Mouse (Mus musculus): ENCODE measurements around the gene Ankrd9. TPM values are rescaled to one million over a fixed set of nuclear protein-coding genes. Genes with fewer than 3 reads are reported as not detected.

The Ankrd9 gene
- polyA plus RNA-seq, 1 experiment: 206 TPM

GRCm38 (mm10) chr12:110981736-110982135, 2.9 kb upstream of the Ankrd9 start:
- Histone ChIP-seq H3K4me3 (ENCODE audit: low read depth, low read length) (no peak overlapping the region), H3K27me3 (ENCODE audit: control insufficient read depth, insufficient read depth, low read length) (no peaks in the 10 kb centered on the region), H3K27ac (ENCODE audit: insufficient read depth, low read depth, low read length) (peak overlapping the region; percentile 91), H3K36me3 (ENCODE audit: control insufficient read depth, insufficient read depth, low read length) (peaks cover 7% of the 10 kb centered on the region), H3K4me1 (ENCODE audit: control insufficient read depth, insufficient read depth, insufficient read length, low read length) (peaks cover 43% of the 10 kb centered on the region)
- 53% methylated on average over 3 of the region's 3 CpGs for WGBS
- TF ChIP-seq POLR2A (IDR thresholded peaks at IDR 0.05; ENCODE audit: low read depth, low read length) (no peak), CTCF (IDR thresholded peaks at IDR 0.05; ENCODE audit: extremely low read depth, insufficient read length, insufficient replicate concordance, low read depth, low read length) (no peak)

DNA sequence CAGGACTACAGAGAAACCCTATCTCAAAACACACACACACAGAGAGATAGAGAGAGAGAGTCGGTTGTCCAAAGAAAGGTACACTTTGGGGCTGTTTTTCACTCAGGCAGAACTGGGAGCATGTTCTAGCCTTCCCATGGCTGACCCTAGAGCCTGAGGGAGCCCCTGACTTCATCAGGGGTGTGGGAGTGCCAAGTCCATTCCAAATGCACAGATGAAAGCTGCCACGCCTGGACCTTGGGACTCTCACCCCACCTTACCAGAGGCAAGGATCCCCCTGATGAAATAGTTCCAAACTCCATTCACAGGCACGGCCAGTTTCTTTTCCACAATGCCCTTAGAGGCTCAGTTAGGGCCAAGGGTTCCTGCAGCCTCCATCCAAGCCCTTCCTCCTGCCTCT, 968 bp upstream of the Ankrd9 start:
- WGBS: 34% methylated on average over 3 of the region's 3 CpGs
- TF ChIP-seq CTCF (IDR thresholded peaks at IDR 0.05; ENCODE audit: extremely low read depth, insufficient read length, insufficient replicate concordance, low read depth, low read length) (no peak), POLR2A (IDR thresholded peaks at IDR 0.05; ENCODE audit: low read depth, low read length) (no peak)
- Histone ChIP-seq H3K4me3 (ENCODE audit: low read depth, low read length) (no peak overlapping the region), H3K27ac (ENCODE audit: insufficient read depth, low read depth, low read length) (peak overlapping the region; percentile 91), H3K4me1 (ENCODE audit: control insufficient read depth, insufficient read depth, insufficient read length, low read length) (peaks cover 50% of the 10 kb centered on the region), H3K36me3 (ENCODE audit: control insufficient read depth, insufficient read depth, low read length) (peaks cover 25% of the 10 kb centered on the region), H3K27me3 (ENCODE audit: control insufficient read depth, insufficient read depth, low read length) (no peaks in the 10 kb centered on the region)

DNA sequence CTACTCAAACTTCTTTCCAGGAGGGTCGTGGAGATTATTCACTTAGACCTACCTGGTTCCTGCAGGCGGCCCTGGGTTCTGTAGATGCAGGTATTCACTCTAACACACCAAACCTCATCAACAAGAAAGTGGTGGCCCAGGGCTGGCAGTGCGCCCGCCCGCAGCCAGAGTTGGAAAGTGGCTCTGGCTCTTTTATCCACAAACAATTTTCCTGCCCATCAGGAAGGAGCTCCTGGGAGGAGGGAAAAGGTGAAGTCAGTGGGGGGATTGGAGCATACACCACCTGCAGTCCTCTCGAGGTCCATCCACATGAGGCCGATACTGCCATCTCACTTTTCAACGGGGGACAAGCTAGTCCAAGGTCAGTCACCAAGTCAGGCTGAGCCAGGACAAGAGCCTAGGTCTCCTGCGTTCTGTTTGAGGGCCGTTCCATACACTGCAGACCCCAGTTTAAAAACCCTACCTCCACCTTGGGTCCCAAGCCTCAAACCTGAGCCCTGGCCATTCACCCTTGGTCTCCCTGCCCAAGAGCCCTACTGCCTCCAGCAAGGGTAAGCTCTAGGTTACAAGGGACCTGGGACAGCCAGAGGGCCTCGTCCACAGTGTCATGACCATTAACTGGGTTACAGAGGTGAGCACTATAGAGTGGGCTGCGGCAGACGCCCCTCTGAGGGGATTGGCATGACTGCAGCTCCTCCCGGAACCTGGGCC, 789 bp downstream of the Ankrd9 start:
- 39% methylated on average over 14 of the region's 14 CpGs for WGBS
- peak overlapping the region; percentile 96 for H3K4me3 ChIP-seq (ENCODE audit: low read depth, low read length)
- peaks cover 38% of the 10 kb centered on the region for H3K4me1 ChIP-seq (ENCODE audit: control insufficient read depth, insufficient read depth, insufficient read length, low read length)
- H3K27me3 ChIP-seq (ENCODE audit: control insufficient read depth, insufficient read depth, low read length): no peaks in the 10 kb centered on the region
- peak overlapping the region; percentile 91 for H3K27ac ChIP-seq (ENCODE audit: insufficient read depth, low read depth, low read length)
- TF ChIP-seq POLR2A (IDR thresholded peaks at IDR 0.05; ENCODE audit: low read depth, low read length): no peak
- TF ChIP-seq CTCF (IDR thresholded peaks at IDR 0.05; ENCODE audit: extremely low read depth, insufficient read length, insufficient replicate concordance, low read depth, low read length): no peak
- H3K36me3 ChIP-seq (ENCODE audit: control insufficient read depth, insufficient read depth, low read length): peaks cover 30% of the 10 kb centered on the region

DNA sequence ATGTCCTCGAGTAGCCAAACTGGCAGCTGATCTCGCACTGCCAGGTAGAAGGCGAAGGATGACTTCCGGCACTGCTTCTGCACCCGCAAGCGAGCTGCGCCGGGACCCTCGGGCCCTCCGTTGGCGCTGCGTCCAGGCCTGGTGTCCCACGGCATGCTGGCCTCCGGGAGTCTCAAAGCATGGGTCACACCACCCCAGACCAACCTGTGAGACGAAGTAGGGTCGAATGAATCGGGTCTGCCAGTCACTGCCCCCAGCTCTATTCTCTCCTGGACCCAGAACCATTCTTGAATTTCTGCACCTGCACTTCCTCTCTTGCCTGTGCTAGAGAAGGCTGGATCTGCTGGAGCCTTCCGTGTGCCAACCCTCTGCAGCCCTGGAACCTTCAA, 1.5 kb downstream of the Ankrd9 start:
- Histone ChIP-seq H3K27me3 (ENCODE audit: control insufficient read depth, insufficient read depth, low read length) (no peaks in the 10 kb centered on the region), H3K36me3 (ENCODE audit: control insufficient read depth, insufficient read depth, low read length) (peaks cover 30% of the 10 kb centered on the region), H3K27ac (ENCODE audit: insufficient read depth, low read depth, low read length) (no peak overlapping the region), H3K4me1 (ENCODE audit: control insufficient read depth, insufficient read depth, insufficient read length, low read length) (peaks cover 34% of the 10 kb centered on the region), H3K4me3 (ENCODE audit: low read depth, low read length) (peak overlapping the region; percentile 96)
- no peak for TF ChIP-seq POLR2A (IDR thresholded peaks at IDR 0.05; ENCODE audit: low read depth, low read length)
- WGBS: 96% methylated on average over 18 of the region's 18 CpGs

DNA sequence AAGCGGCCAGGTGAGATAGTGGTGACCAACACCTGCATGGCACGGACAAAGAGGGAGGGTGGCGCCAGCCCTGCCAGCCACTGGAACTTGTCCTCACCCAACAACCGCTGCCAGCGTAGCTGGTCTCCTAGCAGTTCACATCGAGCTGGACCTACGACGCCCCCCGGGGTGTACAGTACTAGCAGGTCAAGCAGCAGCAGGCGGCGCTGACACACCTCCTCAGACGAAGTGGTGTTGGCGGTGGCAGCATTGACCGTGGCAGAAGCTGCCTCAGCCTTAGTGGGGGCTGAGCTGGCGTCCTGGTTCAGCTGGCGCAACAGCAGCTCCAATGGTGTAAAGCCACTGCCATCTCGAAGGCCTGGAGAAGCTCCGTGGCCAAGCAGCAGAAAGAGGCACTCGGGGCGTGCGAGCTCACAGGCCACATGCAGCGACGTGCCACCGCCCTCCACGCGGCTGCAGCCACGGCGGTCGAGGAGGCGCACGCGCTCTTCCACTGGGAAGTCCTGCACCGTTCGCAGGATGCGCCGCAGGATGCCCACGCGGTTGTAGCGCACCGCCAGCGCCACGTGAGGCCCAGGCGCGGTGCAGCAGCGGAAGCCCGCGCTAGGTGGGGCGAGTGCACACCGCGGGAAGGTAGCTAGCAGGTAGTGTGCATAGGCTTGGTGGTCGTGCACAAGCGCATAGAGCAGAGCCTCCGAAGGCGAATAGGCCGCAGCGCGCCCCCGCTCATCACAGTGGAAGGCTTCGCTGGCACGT, 2.1 kb downstream of the Ankrd9 start:
- peaks cover 30% of the 10 kb centered on the region for H3K4me1 ChIP-seq (ENCODE audit: control insufficient read depth, insufficient read depth, insufficient read length, low read length)
- H3K27ac ChIP-seq (ENCODE audit: insufficient read depth, low read depth, low read length): no peak overlapping the region
- WGBS: 96% methylated on average over 60 of the region's 60 CpGs
- TF ChIP-seq POLR2A (IDR thresholded peaks at IDR 0.05; ENCODE audit: low read depth, low read length) (no peak), CTCF (IDR thresholded peaks at IDR 0.05; ENCODE audit: extremely low read depth, insufficient read length, insufficient replicate concordance, low read depth, low read length) (no peak)
- no peaks in the 10 kb centered on the region for H3K27me3 ChIP-seq (ENCODE audit: control insufficient read depth, insufficient read depth, low read length)
- peak overlapping the region; percentile 96 for H3K4me3 ChIP-seq (ENCODE audit: low read depth, low read length)
- H3K36me3 ChIP-seq (ENCODE audit: control insufficient read depth, insufficient read depth, low read length): peaks cover 33% of the 10 kb centered on the region

DNA sequence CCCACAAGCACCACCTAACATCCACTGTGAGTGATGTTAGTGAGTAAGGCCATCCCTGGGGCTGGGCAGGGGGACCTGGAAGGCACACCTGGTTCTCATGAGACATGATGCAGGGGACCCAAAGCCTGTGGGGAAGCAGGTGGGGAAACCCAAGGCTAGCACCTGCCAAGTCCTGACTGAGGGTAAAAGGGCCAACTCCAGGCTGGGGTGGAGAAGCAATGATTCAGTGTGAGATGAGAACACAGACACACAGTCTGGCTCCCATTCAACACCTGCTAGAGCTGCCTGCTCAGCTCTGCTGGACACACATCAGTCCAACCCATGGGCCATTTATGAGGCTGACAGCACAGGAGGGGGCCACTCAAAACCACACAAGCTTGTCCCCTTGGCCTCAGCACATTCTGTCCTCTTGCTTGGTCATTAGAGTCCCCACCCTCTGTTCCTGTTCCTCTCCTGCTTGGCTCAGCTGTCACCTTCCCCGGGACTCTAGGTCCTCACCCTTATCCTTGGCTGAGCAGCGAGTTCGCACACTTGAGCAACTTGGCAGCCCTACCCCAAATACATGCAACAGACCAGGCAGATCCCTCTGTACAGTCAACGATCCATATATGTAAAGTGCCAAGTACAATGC, 2.9 kb downstream of the Ankrd9 start:
- Histone ChIP-seq H3K4me3 (ENCODE audit: low read depth, low read length) (peak overlapping the region; percentile 19), H3K36me3 (ENCODE audit: control insufficient read depth, insufficient read depth, low read length) (peaks cover 34% of the 10 kb centered on the region), H3K27me3 (ENCODE audit: control insufficient read depth, insufficient read depth, low read length) (no peaks in the 10 kb centered on the region), H3K4me1 (ENCODE audit: control insufficient read depth, insufficient read depth, insufficient read length, low read length) (peaks cover 25% of the 10 kb centered on the region), H3K27ac (ENCODE audit: insufficient read depth, low read depth, low read length) (no peak overlapping the region)
- TF ChIP-seq CTCF (IDR thresholded peaks at IDR 0.05; ENCODE audit: extremely low read depth, insufficient read length, insufficient replicate concordance, low read depth, low read length) (no peak), POLR2A (IDR thresholded peaks at IDR 0.05; ENCODE audit: low read depth, low read length) (no peak)
- WGBS: 67% methylated on average over 4 of the region's 4 CpGs

GRCm38 (mm10) chr12:110975385-110975784, 3.5 kb downstream of the Ankrd9 start:
- TF ChIP-seq CTCF (IDR thresholded peaks at IDR 0.05; ENCODE audit: extremely low read depth, insufficient read length, insufficient replicate concordance, low read depth, low read length) (no peak), POLR2A (IDR thresholded peaks at IDR 0.05; ENCODE audit: low read depth, low read length) (no peak)
- Histone ChIP-seq H3K4me1 (ENCODE audit: control insufficient read depth, insufficient read depth, insufficient read length, low read length) (peaks cover 19% of the 10 kb centered on the region), H3K4me3 (ENCODE audit: low read depth, low read length) (peak overlapping the region; percentile 7; the same call in 1 of the 2 replicates), H3K27ac (ENCODE audit: insufficient read depth, low read depth, low read length) (no peak overlapping the region), H3K27me3 (ENCODE audit: control insufficient read depth, insufficient read depth, low read length) (no peaks in the 10 kb centered on the region), H3K36me3 (ENCODE audit: control insufficient read depth, insufficient read depth, low read length) (peaks cover 35% of the 10 kb centered on the region)
- WGBS: 95% methylated on average over 5 of the region's 5 CpGs

All from small intestine, adult 2 months (tissue).